Mouse (Mus musculus) bone marrow macrophage, adult 2 months (primary cell): ENCODE results near the gene Gpnmb.

ENCODE experiments used
- CTCF ChIP-seq: IDR thresholded peaks from 2 replicates; pipeline ENCODE4 v1.5.1; 2012; ENCODE audit warnings: low read depth, mild to moderate bottlenecking, low read length, moderate library complexity
- POLR2A ChIP-seq: IDR thresholded peaks from 2 replicates; pipeline ENCODE4 v1.6.1; 2012; ENCODE audit warnings: mild to moderate bottlenecking, low read depth, low read length, borderline replicate concordance

GRCm38 (mm10) chr6:49011191-49011590 is 25.2 kb upstream of the Gpnmb start:
- TF ChIP-seq POLR2A (no peak), CTCF (no peak)
